ENCODE assay signal across 32 mouse cellular contexts in the genomic region with DNA sequence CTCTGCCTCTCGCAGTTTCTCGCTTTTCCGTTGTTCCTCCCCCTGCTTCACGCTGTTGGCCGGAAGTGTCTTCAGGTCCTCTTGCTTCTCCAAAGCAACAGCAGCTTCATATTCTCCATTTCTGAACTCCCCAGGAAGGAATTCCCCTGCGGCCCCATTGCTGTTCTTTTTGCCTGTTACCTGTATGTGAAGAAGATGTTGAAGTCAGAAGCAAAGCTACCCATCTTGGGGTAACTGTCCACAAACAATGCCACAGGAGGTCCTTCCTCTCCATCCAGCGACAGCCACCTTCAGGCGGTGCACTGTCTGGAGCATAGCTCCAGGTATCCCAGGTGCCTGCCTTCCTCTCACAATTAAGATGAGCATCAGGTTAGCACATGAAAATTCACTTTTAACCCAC. TPM values are rescaled to one million over a fixed set of nuclear protein-coding genes. Genes with fewer than 3 reads are reported as not detected.
DNase-seq lines count a peak whose midpoint lies in the region; ATAC-seq and TF ChIP-seq lines count a peak whose summit lies in the region.
"Had no signal": no experiment of that assay in that cellular context is flagged by ENCODE, and none has a peak within 500 bp of the region (broad histone marks: within the 10 kb centered on the region; RNA-seq: fewer than 3 reads in every experiment).

No protein-coding gene starts in this region.

- DNase-seq in gastrocnemius, adult 2 months: no peak
- DNase-seq in gastrocnemius, adult 18-20 months (ENCODE audit: low spot score): no peak
- DNase-seq in heart, postnatal 4 days: no peak
- no peak for DNase-seq in lung, postnatal 25 days (ENCODE audit: low spot score)
- DNase-seq in kidney, postnatal 10 days: no peak
- DNase-seq: adrenal gland, postnatal 25 days; cerebellum, adult 11-12 months; cerebellum, adult 9-11 months; kidney, adult 11 months; kidney, postnatal 36 days; left cerebral cortex, postnatal 4 days; liver, embryonic 13.5 days had no signal

- 44% methylated on average over 8 of the region's 8 CpGs for WGBS in heart, embryonic 12.5 days
- 44% methylated on average over 8 of the region's 8 CpGs for WGBS in heart, embryonic 15.5 days

- peak overlapping the region; percentile 84 for H3K9ac ChIP-seq in heart, embryonic 12.5 days
- peak overlapping the region; percentile 64 for H3K9ac ChIP-seq in heart, embryonic 15.5 days
- H3K9ac ChIP-seq: embryonic facial prominence, embryonic 13.5 days; hindbrain, embryonic 15.5 days; kidney, embryonic 15.5 days; liver, embryonic 13.5 days; midbrain, embryonic 13.5 days; stomach, embryonic 15.5 days had no signal

- H3K9me3 ChIP-seq in heart, embryonic 12.5 days (replicated peaks): peaks cover 12% of the 10 kb centered on the region
- 0 out of 2 replicates have a peak, but pooled peaks cover 4% of the 10 kb centered on the region for H3K9me3 ChIP-seq in heart, embryonic 15.5 days (replicated peaks)
- H3K9me3 ChIP-seq: hindbrain, embryonic 15.5 days; stomach, embryonic 15.5 days had no signal

- no peak for ATAC-seq in heart, embryonic 12.5 days (ENCODE audit: insufficient number of reproducible peaks, low FRiP score)
- no peak for ATAC-seq in heart, embryonic 15.5 days (replicated peaks; ENCODE audit: insufficient number of reproducible peaks, insufficient read depth, low FRiP score, low read depth)
- ATAC-seq: forebrain, embryonic 16.5 days; inflammation-experienced regulatory T-cells, adult 6 months; midbrain, embryonic 13.5 days had no signal

- H3K4me1 ChIP-seq in heart, embryonic 12.5 days (replicated peaks): peaks cover 22% of the 10 kb centered on the region
- peaks cover 12% of the 10 kb centered on the region for H3K4me1 ChIP-seq in heart, embryonic 15.5 days (replicated peaks)
- H3K4me1 ChIP-seq: hindbrain, embryonic 10.5 days; hindbrain, embryonic 15.5 days; liver, embryonic 13.5 days; midbrain, embryonic 13.5 days; stomach, embryonic 15.5 days had no signal

- H3K4me2 ChIP-seq in heart, embryonic 12.5 days: peak overlapping the region; percentile 61
- H3K4me2 ChIP-seq in heart, embryonic 15.5 days: peak overlapping the region; percentile 59
- H3K4me2 ChIP-seq: embryonic facial prominence, embryonic 13.5 days; hindbrain, embryonic 15.5 days; kidney, embryonic 15.5 days; liver, embryonic 13.5 days; midbrain, embryonic 13.5 days; stomach, embryonic 15.5 days had no signal

- H3K4me3 ChIP-seq in gastrocnemius, adult 2 months: no peak overlapping the region; the same call in 1 of the 2 replicates
- H3K4me3 ChIP-seq in heart, embryonic 12.5 days: peak overlapping the region; percentile 56
- H3K4me3 ChIP-seq in heart, embryonic 15.5 days: peak overlapping the region; percentile 55
- H3K4me3 ChIP-seq: embryonic facial prominence, embryonic 13.5 days; erythroblast, embryonic 14.5 days; hindbrain, embryonic 10.5 days; hindbrain, embryonic 15.5 days; kidney, embryonic 15.5 days; layer of hippocampus, adult 2 months; liver, embryonic 13.5 days; midbrain, embryonic 13.5 days; stomach, embryonic 15.5 days had no signal

- peak overlapping the region; percentile 38; the same call in 1 of the 2 replicates for H3K27ac ChIP-seq in gastrocnemius, adult 2 months
- peak overlapping the region; percentile 97 for H3K27ac ChIP-seq in heart, embryonic 12.5 days (ENCODE audit: poor library complexity, severe bottlenecking)
- H3K27ac ChIP-seq in heart, embryonic 15.5 days: peak overlapping the region; percentile 93
- H3K27ac ChIP-seq: embryonic facial prominence, embryonic 13.5 days; hindbrain, embryonic 10.5 days; hindbrain, embryonic 15.5 days; kidney, embryonic 15.5 days; layer of hippocampus, adult 2 months; liver, embryonic 13.5 days; macrophage; midbrain, embryonic 13.5 days; stomach, embryonic 15.5 days had no signal

- no peak for TF ChIP-seq CTCF in gastrocnemius, adult 2 months (IDR thresholded peaks at IDR 0.05)

- H3K27me3 ChIP-seq in heart, embryonic 12.5 days (replicated peaks): no peaks in the 10 kb centered on the region
- H3K27me3 ChIP-seq in heart, embryonic 15.5 days: no peaks in the 10 kb centered on the region
- H3K27me3 ChIP-seq: embryonic facial prominence, embryonic 13.5 days; hindbrain, embryonic 15.5 days; liver, embryonic 13.5 days; midbrain, embryonic 13.5 days; stomach, embryonic 15.5 days had no signal

- intact Hi-C loops in gastrocnemius, adult 2 months (cut with DNase I): no loop called here

- H3K36me3 ChIP-seq in heart, embryonic 12.5 days: peaks cover 20% of the 10 kb centered on the region; the same call in 1 of the 2 replicates
- no peaks in the 10 kb centered on the region; the same call in 1 of the 2 replicates for H3K36me3 ChIP-seq in heart, embryonic 15.5 days
- H3K36me3 ChIP-seq: embryonic facial prominence, embryonic 13.5 days; hindbrain, embryonic 10.5 days; hindbrain, embryonic 15.5 days; kidney, embryonic 15.5 days; liver, embryonic 13.5 days; midbrain, embryonic 13.5 days; stomach, embryonic 15.5 days had no signal

RNA-seq across cellular contexts. Expression of a gene that starts 0.7 kb away (rescaled TPM):
- 10 to 100 TPM in 1 of 2 experiments, 1 to 10 TPM in 1; 4.2 to 10.1 TPM for total RNA-seq in gastrocnemius, adult 2 months (2021)
- total RNA-seq in gastrocnemius, adult 18-20 months (2021): 10 to 100 TPM in 1 of 2 experiments, 1 to 10 TPM in 1; 1.8 to 31.5 TPM
- polyA plus RNA-seq in heart, embryonic 12.5 days (2016; fragmentation: Nextera tagmentation; extraction: Ambion mirVana): 493 and 506 TPM in 2 replicates
- 1,000 to 10,000 TPM; 1,138 to 1,271 TPM for total RNA-seq in heart, postnatal 4 days (2021)
- polyA plus RNA-seq in heart, embryonic 15.5 days (2015; fragmentation: Nextera tagmentation; extraction: Ambion mirVana): 354 and 528 TPM in 2 replicates
- total RNA-seq: adrenal gland, adult 18-20 months; adrenal gland, postnatal 25 days; layer of hippocampus, adult 2 months; layer of hippocampus, postnatal 25 days; left cerebral cortex, postnatal 4 days; megakaryocyte-erythroid progenitor cell, adult 5-6 weeks; MEL had no signal
- polyA plus RNA-seq: erythroblast, embryonic 14.5 days; forebrain, embryonic 11.5 days; forebrain, embryonic 16.5 days; hindbrain, embryonic 10.5 days; hindbrain, embryonic 15.5 days; inflammation-experienced regulatory T-cells, adult 6 months; macrophage; midbrain, embryonic 13.5 days; neural tube, embryonic 14.5 days; small intestine, adult 2 months had no signal

RNA-seq across cellular contexts. Expression of a gene that starts 35.7 kb away (rescaled TPM):
- 10 to 100 TPM; 17.4 to 17.8 TPM for total RNA-seq in gastrocnemius, adult 2 months (2021)
- 10 to 100 TPM; 13.8 to 16.5 TPM for total RNA-seq in gastrocnemius, adult 18-20 months (2021)
- 52.2 and 60.8 TPM in 2 replicates for polyA plus RNA-seq in heart, embryonic 12.5 days (2016; fragmentation: Nextera tagmentation; extraction: Ambion mirVana)
- 10 to 100 TPM; 17.5 to 21.3 TPM for total RNA-seq in heart, postnatal 4 days (2021)
- 44.2 and 45.3 TPM in 2 replicates for polyA plus RNA-seq in heart, embryonic 15.5 days (2015; fragmentation: Nextera tagmentation; extraction: Ambion mirVana)

Comparison
In these comparisons a context has a peak if more than half of its experiments do, and no peak if none do; other contexts are left out.
1. H3K27ac ChIP-seq: peak in every context shown above with its lines; median percentile 97 in heart, embryonic 12.5 days; 93 in heart, embryonic 15.5 days; 38 in gastrocnemius, adult 2 months.
2. RNA of a gene that starts 0.7 kb away (total RNA-seq): 1,138 to 1,271 TPM in heart, postnatal 4 days; 1.8 to 31.5 TPM in gastrocnemius, adult 18-20 months and 4.2 to 10.1 TPM in gastrocnemius, adult 2 months; every median in the first group is over 10 times any median in the second.